Mouse (Mus musculus) splenic B cell, adult 2 months (primary cell): Measurements from ENCODE around the gene Atp5g2.

Source experiments
- DNase-seq: peaks from one replicate; pipeline ENCODE4 v3.0.0-alpha.2; 2011; ENCODE audit warnings: low read depth, low spot score
- H3K27me3 ChIP-seq: 2 replicates; pipeline ENCODE4 v1.6.1; 2012; ENCODE audit warnings: mild to moderate bottlenecking, low read length, moderate library complexity, mixed read lengths; ENCODE audit not compliant: control insufficient read depth, poor library complexity, insufficient read depth, severe bottlenecking
- H3K36me3 ChIP-seq: 2 replicates; pipeline ENCODE4 v1.6.1; 2012; ENCODE audit warnings: mild to moderate bottlenecking, low read length, moderate library complexity, mixed read lengths; ENCODE audit not compliant: control insufficient read depth, poor library complexity, insufficient read depth, severe bottlenecking

Gene Atp5g2

GRCm38 (mm10) chr15:102634684-102635083 lies 37.5 kb downstream of the Atp5g2 start:
- H3K36me3 ChIP-seq: no peaks in the 10 kb centered on the region
- no peak for DNase-seq
- no peaks in the 10 kb centered on the region for H3K27me3 ChIP-seq

GRCm38 (mm10) chr15:102625687-102626055 lies 46.5 kb downstream of the Atp5g2 start:
- H3K36me3 ChIP-seq: no peaks in the 10 kb centered on the region
- H3K27me3 ChIP-seq: no peaks in the 10 kb centered on the region
- peak; percentile 90 for DNase-seq

GRCm38 (mm10) chr15:102624970-102625686 lies 47.0 kb downstream of the Atp5g2 start, which contains the start of the genes Gm28047 and Atf7:
Gene Gm28047, minus strand, starts transcription at chr15:102625067.
Gene Atf7, minus strand, starts transcription at chr15:102625464.
- peak; percentile 99 for DNase-seq
- Histone ChIP-seq H3K36me3 (no peaks in the 10 kb centered on the region), H3K27me3 (no peaks in the 10 kb centered on the region)

- H3K36me3 ChIP-seq: no peaks in the 10 kb centered on the region
- DNase-seq: peak; percentile 9
- no peaks in the 10 kb centered on the region for H3K27me3 ChIP-seq
Observed at GRCm38 (mm10) chr15:102624291-102624969, 47.7 kb downstream of the Atp5g2 start.

GRCm38 (mm10) chr15:102623121-102623520 lies 49.0 kb downstream of the Atp5g2 start:
- H3K36me3 ChIP-seq: no peaks in the 10 kb centered on the region
- no peak for DNase-seq
- no peaks in the 10 kb centered on the region for H3K27me3 ChIP-seq

- no peak for DNase-seq
- no peaks in the 10 kb centered on the region for H3K36me3 ChIP-seq
- no peaks in the 10 kb centered on the region for H3K27me3 ChIP-seq
Observed at GRCm38 (mm10) chr15:102622536-102622935, 49.6 kb downstream of the Atp5g2 start.

GRCm38 (mm10) chr15:102620765-102621164 lies 51.4 kb downstream of the Atp5g2 start:
- H3K27me3 ChIP-seq: no peaks in the 10 kb centered on the region
- no peaks in the 10 kb centered on the region for H3K36me3 ChIP-seq
- no peak for DNase-seq

- Histone ChIP-seq H3K36me3 (no peaks in the 10 kb centered on the region), H3K27me3 (no peaks in the 10 kb centered on the region)
- DNase-seq: no peak
Observed at GRCm38 (mm10) chr15:102619486-102619885, 52.7 kb downstream of the Atp5g2 start.

GRCm38 (mm10) chr15:102617654-102618053 lies 54.5 kb downstream of the Atp5g2 start:
- H3K36me3 ChIP-seq: no peaks in the 10 kb centered on the region
- no peaks in the 10 kb centered on the region for H3K27me3 ChIP-seq
- peak; percentile 34 for DNase-seq

GRCm38 (mm10) chr15:102616174-102616573 lies 56.0 kb downstream of the Atp5g2 start:
- no peaks in the 10 kb centered on the region for H3K36me3 ChIP-seq
- H3K27me3 ChIP-seq: no peaks in the 10 kb centered on the region
- no peak for DNase-seq

- DNase-seq: no peak
- Histone ChIP-seq H3K27me3 (no peaks in the 10 kb centered on the region), H3K36me3 (no peaks in the 10 kb centered on the region)
Observed at GRCm38 (mm10) chr15:102614224-102614623, 57.9 kb downstream of the Atp5g2 start.

GRCm38 (mm10) chr15:102612966-102613365 lies 59.2 kb downstream of the Atp5g2 start:
- Histone ChIP-seq H3K27me3 (no peaks in the 10 kb centered on the region), H3K36me3 (no peaks in the 10 kb centered on the region)
- peak; percentile 36 for DNase-seq
